Mouse (Mus musculus) megakaryocyte-erythroid progenitor cell, adult 5-6 weeks (primary cell): ENCODE results near the gene Cplx3. TPM values are rescaled to one million over a fixed set of nuclear protein-coding genes. Genes with fewer than 3 reads are reported as not detected.

Experiments
- ATAC-seq: replicated peaks from 2 replicates; pipeline ENCODE4 v1.8.0; 2016; ENCODE audit warnings: mild to moderate bottlenecking, inconsistent platforms; ENCODE audit not compliant: severe bottlenecking, poor library complexity, low FRiP score, low TSS enrichment
- total RNA-seq, 2 experiments: library from RNA; stranded (forward) in 1 of 2; stranded (reverse) in 1 of 2; fragments of 200-1000, 215-1000 nt in 1 of 2; fragments of >200 nt in 1 of 2; fragmentation: Nextera tagmentation in 1 of 2; gene quantifications; 2 replicates each; pipeline ENCODE4 v1.2.3; 2014 to 2017

Cplx3 gene
- total RNA-seq, 2 experiments from 2014 or later: not detected

DNA sequence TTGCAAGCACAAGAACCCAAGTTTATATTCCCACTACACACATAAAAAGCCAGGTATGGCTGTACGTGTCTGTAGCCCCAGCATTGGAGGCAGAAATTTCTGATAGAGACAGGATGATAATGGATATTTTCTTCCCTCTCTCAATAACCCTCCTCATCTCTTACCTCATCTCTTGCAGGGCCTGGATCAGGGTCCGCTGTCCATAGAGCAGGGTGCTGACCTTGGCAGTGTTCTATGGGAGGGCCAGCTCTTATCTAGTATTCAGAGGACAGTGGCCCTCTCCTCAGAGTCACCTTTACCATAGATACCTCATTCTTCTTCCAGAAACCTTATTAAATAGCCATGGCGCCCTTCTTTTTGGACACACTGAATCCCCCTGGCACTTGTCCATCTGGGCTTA, 3.7 kb upstream of the Cplx3 start:
- no peak for ATAC-seq

DNA sequence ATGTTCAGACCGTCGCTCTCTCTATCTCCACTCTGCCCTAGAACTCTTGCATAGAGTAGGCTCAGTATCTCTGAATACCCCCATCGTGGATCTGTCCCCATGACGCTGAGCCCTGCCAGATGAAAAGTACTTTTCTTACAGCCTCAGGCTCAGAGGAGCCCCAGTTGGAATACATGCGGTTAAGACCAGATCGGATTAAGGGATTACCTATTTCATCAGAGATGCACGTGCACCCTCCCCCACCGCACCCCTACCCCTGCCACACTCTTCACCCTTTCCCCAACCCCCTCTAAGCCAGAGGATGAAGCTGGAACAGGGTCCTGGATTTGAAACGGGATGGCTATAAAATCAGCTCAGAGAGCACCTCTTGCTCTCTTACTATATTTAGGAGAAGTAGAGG, 578 bp downstream of the Cplx3 start:
- ATAC-seq: no peak

DNA sequence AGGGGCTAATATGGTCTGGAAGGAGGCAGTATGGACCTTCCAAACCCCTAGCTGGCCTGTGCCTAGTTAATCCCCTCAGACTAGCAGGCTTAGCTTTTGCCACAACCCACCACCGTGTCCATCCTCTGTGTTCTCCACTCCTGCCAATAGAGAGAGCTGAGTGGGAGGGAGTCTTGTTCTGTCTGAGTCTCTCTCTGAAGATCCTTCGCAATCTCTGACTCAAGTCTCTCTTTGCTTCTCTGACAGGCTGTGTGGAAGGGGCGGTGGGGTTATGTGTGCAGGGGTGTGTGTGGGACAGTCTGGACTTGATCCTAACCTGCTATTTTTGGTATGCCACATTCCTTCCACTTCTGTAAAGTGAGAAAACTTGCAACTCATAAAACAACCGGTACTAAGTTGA, 1.2 kb downstream of the Cplx3 start:
- no peak for ATAC-seq

GRCm38 (mm10) chr9:57602098-57602497, 4.0 kb downstream of the Cplx3 start:
- ATAC-seq: no peak

- no peak for ATAC-seq
These were observed 4.8 kb downstream of the Cplx3 start for GRCm38 (mm10) chr9:57601353-57601706.

GRCm38 (mm10) chr9:57600620-57601352, 5.3 kb downstream of the Cplx3 start:
- 0 out of 2 replicates have a peak, but pooled peaks have one; percentile 39 for ATAC-seq

GRCm38 (mm10) chr9:57598851-57599563, 7.1 kb downstream of the Cplx3 start:
- ATAC-seq: no peak

DNA sequence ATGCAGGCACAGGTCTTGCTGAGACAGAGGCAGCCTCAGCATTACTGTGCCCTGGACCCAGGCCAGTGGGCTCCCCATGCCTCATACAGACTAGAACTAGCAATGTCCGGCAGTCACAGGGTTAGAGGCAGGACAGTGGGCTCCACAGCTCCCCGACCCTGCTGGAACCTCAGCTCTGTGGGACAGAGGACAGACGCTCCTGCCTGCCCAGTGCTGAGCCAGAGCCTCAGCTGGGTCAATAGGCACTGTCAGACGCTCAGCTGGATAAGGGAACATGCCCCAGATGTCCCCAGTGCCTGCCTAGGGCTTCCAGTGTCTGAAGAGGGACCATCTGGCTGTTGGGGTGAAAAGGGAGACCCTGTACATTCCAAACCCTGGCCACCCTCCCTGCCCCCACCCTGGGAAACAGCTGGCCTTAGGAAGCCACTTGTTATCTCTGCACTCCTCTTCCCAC, 8.1 kb downstream of the Cplx3 start:
- no peak for ATAC-seq

GRCm38 (mm10) chr9:57597265-57597664, 8.8 kb downstream of the Cplx3 start:
- ATAC-seq: no peak

DNA sequence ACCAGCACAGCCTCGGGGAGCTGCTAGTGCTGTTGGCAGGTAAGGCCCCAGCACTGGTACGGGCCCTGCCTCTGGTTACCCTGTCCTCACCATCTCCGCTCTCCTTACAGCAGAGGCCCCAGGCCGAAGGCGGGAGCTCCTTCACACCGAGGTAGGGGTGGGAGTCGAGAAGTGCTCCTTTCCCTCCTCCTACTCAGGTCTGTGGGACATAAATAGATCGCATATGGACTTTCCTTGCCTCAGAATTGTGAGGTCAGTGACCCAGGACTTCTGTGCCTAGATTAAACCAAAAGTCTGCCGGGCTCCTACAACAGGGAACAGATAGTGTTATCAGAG, 11.9 kb downstream of the Cplx3 start:
- no peak for ATAC-seq

- ATAC-seq: no peak
These were observed 12.5 kb downstream of the Cplx3 start for GRCm38 (mm10) chr9:57593454-57594173.

- ATAC-seq: no peak
These were observed 15.4 kb downstream of the Cplx3 start for GRCm38 (mm10) chr9:57590726-57591125.

DNA sequence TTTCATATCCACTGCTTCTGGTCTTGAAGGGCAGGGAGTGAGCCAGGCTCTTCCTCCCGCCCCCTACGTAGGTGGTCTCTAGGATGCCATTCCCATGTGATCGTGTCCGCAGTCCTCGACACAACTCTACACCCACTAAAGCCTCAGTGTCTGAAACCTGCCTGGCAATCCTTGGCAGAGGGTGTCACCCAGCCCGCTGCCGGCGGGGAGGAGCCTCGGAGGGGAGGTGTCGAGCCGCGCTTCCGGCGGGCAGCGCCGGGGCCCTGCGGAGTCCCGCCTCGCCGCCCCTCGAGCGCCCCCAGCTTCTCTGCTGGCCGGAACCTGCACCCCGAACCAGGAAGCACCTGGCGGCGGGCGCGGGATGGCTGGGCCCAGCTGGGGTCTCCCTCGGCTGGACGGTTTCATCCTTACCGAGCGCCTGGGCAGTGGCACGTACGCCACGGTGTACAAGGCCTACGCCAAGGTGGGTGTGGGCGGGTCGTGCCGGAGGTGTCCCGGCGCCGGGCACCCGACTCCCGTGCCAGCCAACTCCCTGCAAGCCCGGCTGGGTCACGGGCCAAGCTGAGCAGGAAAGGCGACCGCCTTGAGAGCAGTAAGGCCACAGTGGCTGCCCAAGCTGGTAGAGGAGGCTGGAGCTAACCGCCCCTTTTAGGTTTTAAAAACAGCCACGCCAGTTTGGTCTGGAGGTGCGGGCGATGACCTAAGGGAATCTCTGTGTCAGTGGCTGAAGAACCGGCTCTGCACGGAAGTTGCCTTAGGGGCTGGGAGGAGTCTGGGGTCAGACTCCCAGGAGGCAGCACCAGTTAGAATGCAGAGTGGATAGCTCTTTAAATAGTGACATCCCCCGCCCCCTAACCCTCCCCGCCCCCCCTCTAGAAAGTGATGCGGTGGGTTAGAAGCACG, 16.6 kb downstream of the Cplx3 start, which contains the start of gene Ulk3:
Gene Ulk3, plus strand, starts transcription at position 229 of the 903 bp plus-strand sequence.
- peak; percentile 90 for ATAC-seq

DNA sequence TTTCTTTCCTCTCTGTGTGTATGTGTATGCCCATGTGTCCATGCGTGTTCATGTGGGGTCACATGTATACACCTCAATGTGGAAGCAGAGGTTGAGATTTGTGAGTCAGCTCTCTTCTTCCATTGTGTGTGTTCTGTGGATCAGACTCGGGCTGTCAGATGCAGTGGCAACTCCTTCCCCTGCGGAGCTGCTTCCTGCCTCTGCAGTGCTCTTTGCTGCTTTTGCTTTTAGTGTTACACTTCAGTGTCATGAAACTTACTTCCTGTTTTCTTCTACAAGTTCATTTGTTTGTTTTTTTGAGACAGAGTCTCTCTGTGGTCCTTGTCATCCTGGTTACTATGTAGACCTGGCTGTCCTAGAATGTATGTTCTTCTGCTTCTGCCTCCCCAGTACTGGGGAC, 21.1 kb downstream of the Cplx3 start:
- no peak for ATAC-seq

DNA sequence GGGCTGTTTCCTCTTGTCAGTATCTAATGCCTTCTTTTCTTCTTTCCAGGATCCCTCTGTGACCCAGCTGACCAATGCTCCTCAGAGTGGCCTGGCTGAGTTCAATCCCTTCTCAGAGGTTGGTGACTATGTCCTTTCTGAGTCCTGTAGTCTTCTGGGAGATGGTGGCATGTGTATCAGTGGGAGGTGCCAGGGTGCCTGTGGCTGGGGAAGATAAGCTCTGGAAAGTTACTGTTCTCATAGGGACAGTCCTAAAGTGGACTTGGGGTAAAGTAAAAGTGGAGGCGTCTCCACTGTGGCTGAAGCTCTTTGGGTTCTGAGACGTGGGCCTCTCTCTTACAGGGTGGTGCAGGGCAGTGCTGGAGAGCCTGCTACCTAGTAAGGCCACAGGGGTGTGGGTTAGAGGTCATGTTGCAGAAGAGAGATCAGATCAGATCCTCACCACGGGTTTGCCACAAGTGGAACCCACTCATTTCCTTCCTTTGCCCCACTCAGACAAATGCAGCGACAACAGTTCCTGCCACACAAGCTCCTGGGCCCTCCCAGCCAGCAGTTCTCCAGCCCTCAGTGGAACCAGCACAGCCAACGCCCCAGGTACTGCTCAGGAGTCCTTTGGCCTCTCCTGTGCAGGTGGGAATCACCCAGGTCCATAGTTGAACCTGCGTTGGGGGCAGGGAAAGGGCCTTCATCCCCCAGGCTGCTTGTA, 28.8 kb downstream of the Cplx3 start:
- ATAC-seq: peak; percentile 76

GRCm38 (mm10) chr9:57575577-57575976, 30.5 kb downstream of the Cplx3 start:
- ATAC-seq: no peak

GRCm38 (mm10) chr9:57574397-57574796, 31.7 kb downstream of the Cplx3 start:
- no peak for ATAC-seq

DNA sequence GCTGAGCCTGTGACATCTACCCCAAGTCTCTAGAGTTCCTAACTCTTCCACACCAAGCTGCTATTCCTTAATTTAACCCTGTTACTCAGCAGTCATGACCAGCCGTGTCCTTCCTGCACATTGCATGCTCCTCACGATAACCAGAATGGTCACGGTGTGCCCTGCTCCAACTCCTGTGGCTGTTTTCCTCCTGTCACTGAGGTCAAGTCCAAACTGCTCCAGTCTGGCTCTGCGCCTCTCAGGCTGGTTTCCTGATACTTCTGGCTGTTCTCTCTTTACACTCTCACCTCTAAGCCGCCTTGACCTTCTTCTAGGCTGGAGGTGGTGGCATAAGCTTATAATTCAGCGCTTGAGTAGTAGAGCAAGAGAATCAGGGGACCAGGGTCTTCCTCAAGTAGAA, 37.6 kb downstream of the Cplx3 start:
- no peak for ATAC-seq

DNA sequence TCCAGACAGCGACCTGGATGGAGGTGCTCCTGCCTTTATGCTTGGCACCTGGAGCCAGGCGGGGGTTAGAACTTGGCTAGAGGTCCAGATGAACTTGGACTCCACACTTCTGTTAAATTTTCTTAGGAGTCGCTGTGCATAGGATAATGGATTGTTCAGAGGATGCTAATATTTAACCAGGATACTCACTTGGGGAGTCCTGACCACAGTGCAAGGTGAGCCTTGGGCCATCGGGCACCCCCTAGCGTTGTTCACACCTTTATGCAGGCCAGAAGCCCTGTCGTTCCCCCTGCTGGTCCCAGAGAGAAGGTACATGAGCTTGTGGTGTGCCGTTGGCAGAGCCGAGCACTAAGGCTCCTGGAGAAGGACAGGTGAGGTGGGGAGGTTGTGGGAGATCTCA, 39.2 kb downstream of the Cplx3 start:
- no peak; the same call in 1 of the 2 replicates for ATAC-seq
